Mouse (Mus musculus): ENCODE data around the gene Gm26602. TPM values are rescaled to one million over a fixed set of nuclear protein-coding genes. Genes with fewer than 3 reads are reported as not detected.
"Not testable (repeated sequence)": the region's sequence is repeated elsewhere in the genome, so short reads cannot be mapped to it uniquely, and the experiment has no call there.

Gm26602 gene
- total RNA-seq, 2 experiments from 2014 or later, result not detected

GRCm38 (mm10) chr10:79958140-79958816, 47.6 kb downstream of the Gm26602 start:
- peak; percentile 81 to 85 for DNase-seq (ENCODE audit: low spot score in 2 of 2)

- DNase-seq (ENCODE audit: low spot score in 2 of 2), result not testable (repeated sequence)
Observed at GRCm38 (mm10) chr10:79959412-79959811, 48.8 kb downstream of the Gm26602 start.

GRCm38 (mm10) chr10:79959847-79960601, 49.4 kb downstream of the Gm26602 start, which contains the start of gene Wdr18:
Wdr18 (plus strand) TSS chr10:79960152.
- DNase-seq (ENCODE audit: low spot score in 2 of 2), result peak; percentile 100

Small RNA genes within 50 kb of the gene (microRNA-seq; reads per million reads assigned to microRNA genes)
- gene Mir6910, result 0 to 0.39 reads per million in 2 experiments

Other genes starting within 250 kb of the Gm26602 start
- gene Madcam1, start 246.3 kb upstream of the Gm26602 start, total RNA-seq (2021), result under 1 TPM in 1 of 2 experiments, not detected in 1; 0.32 TPM
- gene Tpgs1, start 241.5 kb upstream of the Gm26602 start, total RNA-seq (2021), result 10 to 100 TPM; 68.5 to 80.9 TPM
- gene Cdc34, start 228.7 kb upstream of the Gm26602 start, total RNA-seq (2021), result 10 to 100 TPM; 54.8 to 56.2 TPM
- 1 to 10 TPM; 1.6 to 1.8 TPM for gene Gzmm, start 221.8 kb upstream of the Gm26602 start, total RNA-seq (2021)
- gene Bsg, start 206.4 kb upstream of the Gm26602 start, total RNA-seq (2021), result 100 to 1,000 TPM; 692 to 694 TPM
- gene Hcn2, start 194.2 kb upstream of the Gm26602 start, total RNA-seq (2021), result 10 to 100 TPM; 82.8 to 84.2 TPM
- 10 to 100 TPM; 36.1 to 44.7 TPM for gene Polrmt, start 164.3 kb upstream of the Gm26602 start, total RNA-seq (2021)
- 1 to 10 TPM; 1.2 to 1.7 TPM for gene Fgf22, start 155.8 kb upstream of the Gm26602 start, total RNA-seq (2021)
- 10 to 100 TPM; 90.8 to 97.7 TPM for gene Rnf126, start 143.9 kb upstream of the Gm26602 start, total RNA-seq (2021)
- gene Fstl3, start 133.6 kb upstream of the Gm26602 start, total RNA-seq (2021), result 1 to 10 TPM; 1.3 to 1.5 TPM
- gene Prss57, start 119.9 kb upstream of the Gm26602 start, total RNA-seq (2021), result under 1 TPM; 0.21 to 0.31 TPM
- 100 to 1,000 TPM; 392 to 395 TPM for gene Palm, start 117.3 kb upstream of the Gm26602 start, total RNA-seq (2021)
- under 1 TPM; 0.33 to 0.78 TPM for gene Misp, start 89.9 kb upstream of the Gm26602 start, total RNA-seq (2021)
- gene Ptbp1, start 56.4 kb upstream of the Gm26602 start, total RNA-seq (2021), result 10 to 100 TPM; 63.8 to 66.5 TPM
- 1 to 10 TPM; 3.6 to 3.7 TPM for gene Prtn3, start 36.4 kb upstream of the Gm26602 start, total RNA-seq (2021)
- gene Plppr3, start 36.2 kb upstream of the Gm26602 start, total RNA-seq (2021), result 100 to 1,000 TPM; 113 TPM
- not detected for gene Elane, start 24.6 kb upstream of the Gm26602 start, total RNA-seq (2021)
- gene Cfd, start 20.0 kb upstream of the Gm26602 start, total RNA-seq (2021), result not detected
- gene Med16, start 1.9 kb upstream of the Gm26602 start, total RNA-seq (2021), result 10 to 100 TPM; 55.7 to 56.2 TPM
- gene Kiss1r, start 6.1 kb downstream of the Gm26602 start, total RNA-seq (2021), result 1 to 10 TPM; 7.5 TPM
- 100 to 1,000 TPM; 380 to 386 TPM for gene R3hdm4, start 10.4 kb downstream of the Gm26602 start, total RNA-seq (2021)
- 1 to 10 TPM; 5.5 to 8.4 TPM for gene Arid3a, start 16.2 kb downstream of the Gm26602 start, total RNA-seq (2021)
- gene Wdr18, start 49.3 kb downstream of the Gm26602 start, total RNA-seq (2021), result 10 to 100 TPM; 41.8 to 46.5 TPM
- gene Grin3b, start 59.9 kb downstream of the Gm26602 start, total RNA-seq (2021), result under 1 TPM; 0.13 to 0.27 TPM
- gene Tmem259, start 73.5 kb downstream of the Gm26602 start, total RNA-seq (2021), result 100 to 1,000 TPM; 137 to 139 TPM
- 10 to 100 TPM in 1 of 2 experiments, 1 to 10 TPM in 1; 8.2 to 10.3 TPM for gene Cnn2, start 77.7 kb downstream of the Gm26602 start, total RNA-seq (2021)
- 10 to 100 TPM in 1 of 2 experiments, 1 to 10 TPM in 1; 9.3 to 10.3 TPM for gene Abca7, start 85.6 kb downstream of the Gm26602 start, total RNA-seq (2021)
- 1 to 10 TPM; 3.3 to 3.8 TPM for gene Arhgap45, start 105.8 kb downstream of the Gm26602 start, total RNA-seq (2021)
- 10 to 100 TPM; 66.9 to 76.7 TPM for gene Polr2e, start 128.9 kb downstream of the Gm26602 start, total RNA-seq (2021)
- 100 to 1,000 TPM; 408 to 448 TPM for gene Gpx4, start 136.3 kb downstream of the Gm26602 start, total RNA-seq (2021)
- 10 to 100 TPM; 19.7 to 23.9 TPM for gene Sbno2, start 194.7 kb downstream of the Gm26602 start, total RNA-seq (2021)
- gene Stk11, start 204.9 kb downstream of the Gm26602 start, total RNA-seq (2021), result 10 to 100 TPM; 77.1 to 88.3 TPM
- gene Atp5d, start 227.8 kb downstream of the Gm26602 start, total RNA-seq (2021), result 100 to 1,000 TPM; 385 to 392 TPM
- 100 to 1,000 TPM; 360 to 374 TPM for gene Cbarp, start 230.0 kb downstream of the Gm26602 start, total RNA-seq (2021)
- 100 to 1,000 TPM; 112 to 128 TPM for gene Midn, start 237.4 kb downstream of the Gm26602 start, total RNA-seq (2021)

All from layer of hippocampus, postnatal 10 days (tissue).